ENCODE assay signal across 12 mouse cellular contexts in genomic region chr1:151864326-151864725, GRCm38 (mm10).
"Had no signal": no experiment of that assay in that cellular context is flagged by ENCODE, and none has a peak within 500 bp of the region (broad histone marks: within the 10 kb centered on the region; RNA-seq: fewer than 3 reads in every experiment).

No protein-coding gene starts in this region.

- H3K4me3 ChIP-seq: layer of hippocampus, adult 2 months; limb, embryonic 12.5 days; limb, embryonic 15.5 days; midbrain, embryonic 13.5 days had no signal

- H3K9me3 ChIP-seq: limb, embryonic 12.5 days; limb, embryonic 15.5 days; midbrain, embryonic 13.5 days had no signal

- H3K4me1 ChIP-seq: limb, embryonic 15.5 days; midbrain, embryonic 13.5 days had no signal

- H3K4me2 ChIP-seq: limb, embryonic 12.5 days; limb, embryonic 15.5 days; liver, embryonic 11.5 days; midbrain, embryonic 13.5 days had no signal

- ATAC-seq: intestine, postnatal 0 days; liver, postnatal 0 days; midbrain, embryonic 13.5 days had no signal

- DNase-seq: layer of hippocampus, adult 9-11 months; liver, postnatal 0 days; thymus, adult 18-20 months; thymus, postnatal 36 days had no signal

- H3K27me3 ChIP-seq: limb, embryonic 12.5 days; limb, embryonic 15.5 days; midbrain, embryonic 13.5 days had no signal

- H3K9ac ChIP-seq: limb, embryonic 12.5 days; limb, embryonic 15.5 days; liver, embryonic 14.5 days; liver, postnatal 0 days; midbrain, embryonic 13.5 days had no signal

- H3K36me3 ChIP-seq: limb, embryonic 12.5 days; limb, embryonic 15.5 days; midbrain, embryonic 13.5 days had no signal

- H3K27ac ChIP-seq: layer of hippocampus, adult 2 months; limb, embryonic 15.5 days; liver, embryonic 14.5 days; macrophage; midbrain, embryonic 13.5 days had no signal
